In the genomic region with DNA sequence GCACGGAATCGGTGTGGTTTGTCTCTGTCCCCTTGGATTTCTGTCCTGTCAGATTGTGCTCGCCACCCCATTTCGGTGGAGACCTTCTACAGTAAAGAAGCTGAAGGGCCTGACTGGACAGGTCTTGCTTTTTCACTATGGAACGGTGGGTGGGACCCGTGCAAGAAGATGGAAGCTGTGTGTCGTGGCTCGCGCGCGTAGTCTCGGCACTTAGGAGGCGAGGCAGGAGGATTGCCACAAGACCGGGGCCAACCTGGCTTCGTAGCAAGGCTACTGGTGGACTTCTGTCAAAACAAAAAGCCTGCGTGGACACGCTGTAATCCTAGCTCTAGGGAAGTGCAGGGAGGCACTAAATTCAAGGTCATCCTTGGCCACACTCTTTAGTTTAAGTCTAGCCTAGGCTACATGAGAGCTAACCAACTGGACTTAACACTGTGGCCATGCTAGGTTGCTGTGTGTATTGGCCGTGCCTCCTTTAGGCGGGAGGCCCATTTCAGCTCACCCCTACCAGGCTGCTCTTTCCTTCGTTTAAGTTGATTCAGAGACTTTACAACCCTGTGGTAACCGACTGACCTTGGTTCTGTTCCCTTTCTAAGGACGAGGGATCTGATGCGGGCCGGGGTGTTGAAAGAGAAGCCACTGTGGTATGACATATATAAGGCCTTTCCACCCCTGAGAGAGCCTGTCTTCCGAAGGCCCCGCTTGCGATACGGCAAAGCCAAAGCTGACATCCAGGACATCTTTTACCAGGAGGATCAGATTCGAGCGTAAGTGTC, we compare ENCODE assay signal across 8 mouse cellular contexts. TPM values are rescaled to one million over a fixed set of nuclear protein-coding genes. Genes with fewer than 3 reads are reported as not detected.
DNase-seq lines count a peak whose midpoint lies in the region; ATAC-seq and TF ChIP-seq lines count a peak whose summit lies in the region.

No protein-coding gene starts in this region.

- peak overlapping the region; percentile 84 for H3K9ac ChIP-seq in lung, embryonic 16.5 days (ENCODE audit: low read length)
- H3K9ac ChIP-seq in embryonic facial prominence, embryonic 14.5 days (ENCODE audit: low read depth, low read length), result peak overlapping the region; percentile 77
- H3K9ac ChIP-seq in intestine, embryonic 15.5 days, result peak overlapping the region; percentile 64
- H3K9ac ChIP-seq in midbrain, postnatal 0 days (replicated peaks; ENCODE audit: low read length, poor library complexity, severe bottlenecking), result peak overlapping the region; percentile 84

- peaks cover 12% of the 10 kb centered on the region for H3K4me1 ChIP-seq in lung, embryonic 16.5 days (replicated peaks; ENCODE audit: control insufficient read depth, insufficient read depth, low read length)
- H3K4me1 ChIP-seq in embryonic facial prominence, embryonic 14.5 days (ENCODE audit: control insufficient read depth, insufficient read depth, low read length), result peaks cover 9% of the 10 kb centered on the region
- peaks cover 9% of the 10 kb centered on the region for H3K4me1 ChIP-seq in intestine, embryonic 15.5 days (replicated peaks)
- H3K4me1 ChIP-seq in midbrain, postnatal 0 days (ENCODE audit: insufficient read depth, low read length), result peaks cover 5% of the 10 kb centered on the region

- peak overlapping the region; percentile 75 for H3K4me2 ChIP-seq in lung, embryonic 16.5 days (ENCODE audit: low read depth, low read length)
- peak overlapping the region; percentile 78 for H3K4me2 ChIP-seq in embryonic facial prominence, embryonic 14.5 days (ENCODE audit: low read depth, low read length)
- peak overlapping the region; percentile 72 for H3K4me2 ChIP-seq in intestine, embryonic 15.5 days (replicated peaks)
- peak overlapping the region; percentile 90 for H3K4me2 ChIP-seq in midbrain, postnatal 0 days (ENCODE audit: low read depth, low read length, poor library complexity, severe bottlenecking)

- no peak for DNase-seq in lung, postnatal 36 days
- DNase-seq in embryonic facial prominence, embryonic 14.5 days (ENCODE audit: low spot score), result no peak
- no peak for DNase-seq in midbrain, postnatal 0 days (ENCODE audit: low spot score)
- no peak for DNase-seq in urinary bladder, postnatal 14 days (ENCODE audit: low spot score)
- no peak for DNase-seq in left cerebral cortex, postnatal 36 days (ENCODE audit: low spot score in 2 of 2)
- no peak for DNase-seq in cerebellum, adult 18-20 months

- intact Hi-C loops in left cerebral cortex, postnatal 36 days (cut with DNase I), result no loop called here

- peak; percentile 14; the same call in 1 of the 2 replicates for ATAC-seq in lung, embryonic 16.5 days (ENCODE audit: low read depth)
- ATAC-seq in embryonic facial prominence, embryonic 14.5 days (ENCODE audit: low read depth), result no peak
- peak; percentile 39 for ATAC-seq in intestine, embryonic 15.5 days
- peak; percentile 21; the same call in 1 of the 2 replicates for ATAC-seq in midbrain, postnatal 0 days (ENCODE audit: low FRiP score)

- WGBS in lung, embryonic 16.5 days, result 29% methylated on average over 30 of the region's 30 CpGs
- WGBS in embryonic facial prominence, embryonic 14.5 days, result 32% methylated on average over 28 of the region's 30 CpGs
- 26% methylated on average over 30 of the region's 30 CpGs for WGBS in intestine, embryonic 15.5 days
- 34% methylated on average over 30 of the region's 30 CpGs for WGBS in midbrain, postnatal 0 days

- no peaks in the 10 kb centered on the region for H3K27me3 ChIP-seq in lung, embryonic 16.5 days (ENCODE audit: control insufficient read depth, insufficient read depth, low read depth, low read length)
- no peaks in the 10 kb centered on the region for H3K27me3 ChIP-seq in embryonic facial prominence, embryonic 14.5 days (replicated peaks; ENCODE audit: control insufficient read depth, insufficient read depth, low read length)
- H3K27me3 ChIP-seq in intestine, embryonic 15.5 days (replicated peaks), result no peaks in the 10 kb centered on the region
- no peaks in the 10 kb centered on the region for H3K27me3 ChIP-seq in midbrain, postnatal 0 days (ENCODE audit: insufficient read depth, low read length)

- H3K27ac ChIP-seq in lung, embryonic 16.5 days (ENCODE audit: low read length), result peak overlapping the region; percentile 55; the same call in 1 of the 2 replicates
- no peak overlapping the region; the same call in 1 of the 2 replicates for H3K27ac ChIP-seq in embryonic facial prominence, embryonic 14.5 days (replicated peaks; ENCODE audit: low read depth, low read length)
- H3K27ac ChIP-seq in intestine, embryonic 15.5 days, result peak overlapping the region; percentile 11; the same call in 1 of the 2 replicates
- peak overlapping the region; percentile 70 for H3K27ac ChIP-seq in midbrain, postnatal 0 days (ENCODE audit: low read depth, low read length)

- peak overlapping the region; percentile 86 for H3K4me3 ChIP-seq in lung, embryonic 16.5 days (ENCODE audit: low read length)
- peak overlapping the region; percentile 75 for H3K4me3 ChIP-seq in embryonic facial prominence, embryonic 14.5 days (ENCODE audit: low read depth, low read length)
- H3K4me3 ChIP-seq in intestine, embryonic 15.5 days (replicated peaks), result peak overlapping the region; percentile 63
- H3K4me3 ChIP-seq in midbrain, postnatal 0 days (ENCODE audit: low read depth, low read length), result peak overlapping the region; percentile 83

- no peaks in the 10 kb centered on the region for H3K9me3 ChIP-seq in lung, embryonic 16.5 days (ENCODE audit: control insufficient read depth, low read length)
- H3K9me3 ChIP-seq in embryonic facial prominence, embryonic 14.5 days (ENCODE audit: control insufficient read depth, low read length), result no peaks in the 10 kb centered on the region
- no peaks in the 10 kb centered on the region for H3K9me3 ChIP-seq in intestine, embryonic 15.5 days
- H3K9me3 ChIP-seq in midbrain, postnatal 0 days (ENCODE audit: low read length), result no peaks in the 10 kb centered on the region

- no peak for TF ChIP-seq CTCF in midbrain, postnatal 0 days (IDR thresholded peaks at IDR 0.05)

- peaks cover 3% of the 10 kb centered on the region; the same call in 1 of the 2 replicates for H3K36me3 ChIP-seq in lung, embryonic 16.5 days (ENCODE audit: control insufficient read depth, insufficient read depth, low read length)
- H3K36me3 ChIP-seq in embryonic facial prominence, embryonic 14.5 days (ENCODE audit: control insufficient read depth, insufficient read depth, low read length), result peaks cover 23% of the 10 kb centered on the region
- H3K36me3 ChIP-seq in intestine, embryonic 15.5 days, result peaks cover 4% of the 10 kb centered on the region; the same call in 1 of the 2 replicates
- H3K36me3 ChIP-seq in midbrain, postnatal 0 days (ENCODE audit: insufficient read depth, low read length), result peaks cover 16% of the 10 kb centered on the region

RNA-seq across cellular contexts. Expression of a gene that starts 0.6 kb away (rescaled TPM):
- 50.6 and 55.5 TPM in 2 replicates for polyA plus RNA-seq in lung, embryonic 16.5 days (2015; fragmentation: Nextera tagmentation; extraction: Ambion mirVana)
- 55.6 and 59.4 TPM in 2 replicates for polyA plus RNA-seq in embryonic facial prominence, embryonic 14.5 days (2014; fragmentation: Nextera tagmentation; extraction: Ambion mirVana)
- polyA plus RNA-seq in intestine, embryonic 15.5 days (2015; fragmentation: Nextera tagmentation; extraction: Ambion mirVana), result 59.6 and 62.3 TPM in 2 replicates
- total RNA-seq in midbrain, postnatal 0 days (2014; rRNA removed), result 29.4 and 35.5 TPM in 2 replicates
- polyA plus RNA-seq in midbrain, postnatal 0 days (2015; fragmentation: Nextera tagmentation; extraction: Ambion mirVana), result 63.0 and 63.2 TPM in 2 replicates
- 10 to 100 TPM; 59.5 to 71.0 TPM for total RNA-seq in left cerebral cortex, postnatal 36 days (2021)
